Mouse (Mus musculus): ENCODE data around the gene Col10a1.
"Not testable (repeated sequence)": the region's sequence is repeated elsewhere in the genome, so short reads cannot be mapped to it uniquely, and the experiment has no call there.

The Col10a1 gene

GRCm38 (mm10) chr10:34389681-34390080 lies at the start of gene Col10a1:
Col10a1 (plus strand) TSS chr10:34389981.
- no peak for DNase-seq (ENCODE audit: low read depth, low spot score)

DNA sequence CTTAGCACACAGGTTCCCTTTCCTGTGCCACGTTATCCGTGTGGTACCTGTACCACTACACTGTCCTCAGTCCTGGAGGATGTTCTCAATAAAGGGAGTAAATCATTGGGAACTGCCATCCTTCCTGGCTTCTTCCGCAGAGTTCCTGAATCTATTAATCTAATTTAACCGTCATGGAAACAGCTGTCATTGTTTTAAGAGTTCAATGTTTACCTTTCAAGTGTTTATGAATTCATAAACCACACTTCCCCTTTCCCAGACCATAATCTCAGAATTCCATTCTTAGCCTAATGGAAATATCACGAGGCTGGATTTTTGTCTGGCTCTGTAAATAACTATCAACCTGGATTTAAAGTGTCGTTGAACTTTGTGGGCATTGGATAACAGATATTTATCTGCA lies 48.8 kb upstream of the Col10a1 start:
- no peak for DNase-seq (ENCODE audit: low read depth, low spot score)

- no peak for DNase-seq (ENCODE audit: low read depth, low spot score)
Measured at GRCm38 (mm10) chr10:34341886-34342285, 47.9 kb upstream of the Col10a1 start.

GRCm38 (mm10) chr10:34352166-34352565 lies 37.6 kb upstream of the Col10a1 start:
- DNase-seq (ENCODE audit: low read depth, low spot score) = no peak

- no peak for DNase-seq (ENCODE audit: low read depth, low spot score)
Measured at GRCm38 (mm10) chr10:34358263-34358662, 31.5 kb upstream of the Col10a1 start.

GRCm38 (mm10) chr10:34363756-34364155 lies 26.0 kb upstream of the Col10a1 start:
- DNase-seq (ENCODE audit: low read depth, low spot score) = no peak

- DNase-seq (ENCODE audit: low read depth, low spot score) = peak; percentile 14
Measured at GRCm38 (mm10) chr10:34368138-34368537, 21.6 kb upstream of the Col10a1 start.

GRCm38 (mm10) chr10:34373332-34373731 lies 16.4 kb upstream of the Col10a1 start:
- DNase-seq (ENCODE audit: low read depth, low spot score) = no peak

DNA sequence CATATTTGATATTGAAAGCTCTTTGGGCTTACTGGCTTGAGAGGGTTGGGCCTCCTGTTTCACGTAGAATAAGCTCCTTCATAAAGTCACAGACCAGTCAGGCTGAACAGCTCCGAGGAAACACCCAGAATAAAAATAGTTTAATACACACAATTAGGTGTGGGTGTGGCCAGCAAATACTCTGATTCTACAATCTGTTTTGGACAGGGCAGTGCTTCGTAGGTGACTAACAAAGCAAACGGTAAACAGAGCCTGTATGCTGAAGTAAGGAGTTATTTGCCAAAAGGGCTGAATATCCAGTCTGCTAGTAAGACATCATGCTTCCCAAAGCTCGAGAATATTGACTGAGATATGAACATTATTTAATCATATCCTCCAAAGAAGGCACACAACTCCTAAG lies 4.1 kb upstream of the Col10a1 start:
- no peak for DNase-seq (ENCODE audit: low read depth, low spot score)

- DNase-seq (ENCODE audit: low read depth, low spot score) = no peak
Measured at GRCm38 (mm10) chr10:34396959-34397358, 7.2 kb downstream of the Col10a1 start.

DNA sequence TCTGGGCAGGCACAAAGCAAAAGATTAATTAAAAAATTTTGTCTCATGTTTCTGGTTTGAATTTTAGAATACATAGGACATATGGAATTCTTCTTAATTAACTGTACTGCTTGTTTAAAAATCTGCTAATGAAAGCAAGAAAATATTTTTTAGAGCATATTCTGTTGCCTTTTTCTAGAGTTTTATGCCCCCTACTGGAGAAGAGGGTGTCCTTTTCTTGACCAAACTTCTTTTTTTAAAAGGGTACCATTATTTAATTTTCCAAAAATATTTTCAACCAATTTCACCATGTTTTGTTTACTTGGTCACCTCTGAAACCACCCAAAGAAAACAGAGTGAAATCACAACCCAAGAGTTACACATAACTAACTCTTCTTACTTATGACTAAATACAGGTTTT lies 9.5 kb downstream of the Col10a1 start:
- no peak for DNase-seq (ENCODE audit: low read depth, low spot score)

GRCm38 (mm10) chr10:34418204-34418756 lies 28.5 kb downstream of the Col10a1 start, which contains the start of gene Nt5dc1:
Nt5dc1 (minus strand) TSS chr10:34418552.
- DNase-seq (ENCODE audit: low read depth, low spot score) = peak; percentile 96

GRCm38 (mm10) chr10:34418794-34419193 lies 29.0 kb downstream of the Col10a1 start:
- peak; percentile 10 for DNase-seq (ENCODE audit: low read depth, low spot score)

DNA sequence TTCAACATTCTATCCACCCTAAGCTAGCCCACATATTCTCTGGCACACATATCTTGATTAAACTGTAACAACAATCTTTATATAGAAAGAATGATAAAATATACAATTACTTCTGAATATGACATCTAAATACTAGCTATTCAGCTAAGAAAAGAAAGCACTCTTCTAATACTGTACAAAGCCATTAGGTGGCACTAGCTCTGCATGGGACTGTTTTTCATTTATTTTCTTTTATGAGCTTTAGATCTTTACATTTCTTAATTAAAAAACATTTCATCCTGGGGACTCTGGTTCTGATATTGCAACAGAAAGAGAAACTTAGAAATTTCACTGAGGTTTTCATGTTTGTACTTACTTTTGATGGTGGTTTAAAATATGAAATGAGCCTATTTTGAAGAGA lies 42.0 kb downstream of the Col10a1 start:
- no peak for DNase-seq (ENCODE audit: low read depth, low spot score)

GRCm38 (mm10) chr10:34434191-34434590 lies 44.4 kb downstream of the Col10a1 start:
- DNase-seq (ENCODE audit: low read depth, low spot score) = not testable (repeated sequence)

Data from ES-CJ7 (cell line).